Mouse (Mus musculus): ENCODE measurements around the gene Ear10. TPM values are rescaled to one million over a fixed set of nuclear protein-coding genes. Genes with fewer than 3 reads are reported as not detected.

Ear10 gene
- polyA plus RNA-seq, 1 experiment from 2014 or later, result not detected

Other genes starting within 250 kb of the Ear10 start
- not detected in 2 replicates for gene Gm8165, start 246.4 kb downstream of the Ear10 start, polyA plus RNA-seq (2015; fragmentation: Nextera tagmentation; extraction: Ambion mirVana)
- gene Gm7324, start 225.7 kb downstream of the Ear10 start, polyA plus RNA-seq (2015; fragmentation: Nextera tagmentation; extraction: Ambion mirVana), result 0.66 and 0.83 TPM in 2 replicates
- gene Gm16506, start 196.1 kb downstream of the Ear10 start, polyA plus RNA-seq (2015; fragmentation: Nextera tagmentation; extraction: Ambion mirVana), result not detected in 2 replicates
- gene Gm6526, start 175.7 kb downstream of the Ear10 start, polyA plus RNA-seq (2015; fragmentation: Nextera tagmentation; extraction: Ambion mirVana), result not detected in 2 replicates
- gene Gm8180, start 138.8 kb downstream of the Ear10 start, polyA plus RNA-seq (2015; fragmentation: Nextera tagmentation; extraction: Ambion mirVana), result not detected in 2 replicates
- gene Ear1, start 48.0 kb downstream of the Ear10 start, polyA plus RNA-seq (2015; fragmentation: Nextera tagmentation; extraction: Ambion mirVana), result 0.40 and 1.0 TPM in 2 replicates
- 9.1 and 10.6 TPM in 2 replicates for gene Gm8113, start 1.8 kb upstream of the Ear10 start, polyA plus RNA-seq (2015; fragmentation: Nextera tagmentation; extraction: Ambion mirVana)
- gene Ang5, start 33.5 kb upstream of the Ear10 start, polyA plus RNA-seq (2015; fragmentation: Nextera tagmentation; extraction: Ambion mirVana), result not detected in 2 replicates
- gene Ang6, start 78.7 kb upstream of the Ear10 start, polyA plus RNA-seq (2015; fragmentation: Nextera tagmentation; extraction: Ambion mirVana), result not detected in 2 replicates
- gene Ear2, start 179.1 kb upstream of the Ear10 start, polyA plus RNA-seq (2015; fragmentation: Nextera tagmentation; extraction: Ambion mirVana), result 1.4 and 1.5 TPM in 2 replicates
- not detected in 2 replicates for gene Gm3327, start 200.3 kb upstream of the Ear10 start, polyA plus RNA-seq (2015; fragmentation: Nextera tagmentation; extraction: Ambion mirVana)

All from stomach, embryonic 16.5 days (tissue).